Comparison of ENCODE assay signal across 24 mouse cellular contexts in the genomic region with DNA sequence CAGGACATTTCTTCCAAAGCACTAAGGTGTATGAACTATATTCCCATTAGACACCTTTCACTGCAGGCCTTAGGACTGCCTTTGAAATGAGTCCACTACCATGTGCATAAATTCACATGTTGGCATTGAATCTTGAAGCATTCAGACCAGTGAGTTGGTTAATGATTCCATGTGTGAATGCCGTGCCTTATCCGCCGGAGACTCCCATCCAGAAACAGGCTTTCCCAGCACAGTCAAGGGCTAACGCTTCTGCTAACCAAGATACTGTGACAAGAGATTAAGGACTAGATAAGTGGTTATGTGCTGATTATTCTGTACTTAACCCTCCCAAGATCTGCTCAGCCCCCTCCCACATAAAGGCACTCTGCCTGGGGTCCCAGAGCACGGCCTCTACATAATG.
DNase-seq lines count a peak whose midpoint lies in the region; ATAC-seq lines count a peak whose summit lies in the region.
"Had no signal": no experiment of that assay in that cellular context is flagged by ENCODE, and none has a peak within 500 bp of the region (broad histone marks: within the 10 kb centered on the region; RNA-seq: fewer than 3 reads in every experiment).

No protein-coding gene starts in this region.

- H3K9me3 ChIP-seq in embryonic facial prominence, embryonic 15.5 days (replicated peaks), result no peaks in the 10 kb centered on the region
- H3K9me3 ChIP-seq in embryonic facial prominence, embryonic 10.5 days, result no peaks in the 10 kb centered on the region
- no peaks in the 10 kb centered on the region for H3K9me3 ChIP-seq in kidney, embryonic 14.5 days (ENCODE audit: control insufficient read depth, low read length)
- H3K9me3 ChIP-seq in kidney, embryonic 16.5 days (ENCODE audit: low read length), result no peaks in the 10 kb centered on the region
- H3K9me3 ChIP-seq: embryonic facial prominence, embryonic 13.5 days; forebrain, embryonic 13.5 days; forebrain, embryonic 15.5 days; G1E had no signal

- no peak overlapping the region for H3K4me2 ChIP-seq in embryonic facial prominence, embryonic 15.5 days (replicated peaks)
- H3K4me2 ChIP-seq in kidney, embryonic 14.5 days (replicated peaks; ENCODE audit: low read depth, low read length), result no peak overlapping the region
- no peak overlapping the region for H3K4me2 ChIP-seq in kidney, embryonic 16.5 days (replicated peaks; ENCODE audit: low read depth, low read length)
- H3K4me2 ChIP-seq: embryonic facial prominence, embryonic 13.5 days; forebrain, embryonic 13.5 days; forebrain, embryonic 15.5 days had no signal

- no peak overlapping the region for H3K4me3 ChIP-seq in embryonic facial prominence, embryonic 15.5 days (replicated peaks)
- H3K4me3 ChIP-seq in embryonic facial prominence, embryonic 10.5 days, result no peak overlapping the region
- no peak overlapping the region for H3K4me3 ChIP-seq in kidney, embryonic 14.5 days (ENCODE audit: low read length)
- H3K4me3 ChIP-seq in kidney, embryonic 16.5 days (ENCODE audit: low read length), result no peak overlapping the region
- H3K4me3 ChIP-seq: embryonic facial prominence, embryonic 13.5 days; forebrain, embryonic 13.5 days; forebrain, embryonic 15.5 days had no signal

- 68% methylated on average over 5 of the region's 5 CpGs for WGBS in embryonic facial prominence, embryonic 15.5 days
- WGBS in embryonic facial prominence, embryonic 10.5 days, result 92% methylated on average over 5 of the region's 5 CpGs
- 66% methylated on average over 5 of the region's 5 CpGs for WGBS in kidney, embryonic 14.5 days
- WGBS in kidney, embryonic 16.5 days, result 74% methylated on average over 5 of the region's 5 CpGs

- H3K27me3 ChIP-seq in embryonic facial prominence, embryonic 15.5 days, result no peaks in the 10 kb centered on the region
- no peaks in the 10 kb centered on the region for H3K27me3 ChIP-seq in embryonic facial prominence, embryonic 10.5 days (replicated peaks; ENCODE audit: low read depth, poor library complexity, severe bottlenecking)
- H3K27me3 ChIP-seq in kidney, embryonic 14.5 days (ENCODE audit: control insufficient read depth, insufficient read depth, low read length), result no peaks in the 10 kb centered on the region
- no peaks in the 10 kb centered on the region for H3K27me3 ChIP-seq in kidney, embryonic 16.5 days (ENCODE audit: insufficient read depth, low read length)
- H3K27me3 ChIP-seq: CH12.LX; embryonic facial prominence, embryonic 13.5 days; forebrain, embryonic 13.5 days; forebrain, embryonic 15.5 days; Patski had no signal

- H3K9ac ChIP-seq in embryonic facial prominence, embryonic 15.5 days, result no peak overlapping the region
- H3K9ac ChIP-seq in kidney, embryonic 14.5 days (ENCODE audit: low read depth, low read length), result no peak overlapping the region
- H3K9ac ChIP-seq in kidney, embryonic 16.5 days (replicated peaks; ENCODE audit: low read length), result no peak overlapping the region
- H3K9ac ChIP-seq: embryonic facial prominence, embryonic 13.5 days; forebrain, embryonic 13.5 days; forebrain, embryonic 15.5 days; forebrain, postnatal 0 days had no signal

- H3K36me3 ChIP-seq in embryonic facial prominence, embryonic 15.5 days, result no peaks in the 10 kb centered on the region
- H3K36me3 ChIP-seq in embryonic facial prominence, embryonic 10.5 days (replicated peaks), result no peaks in the 10 kb centered on the region
- no peaks in the 10 kb centered on the region for H3K36me3 ChIP-seq in kidney, embryonic 14.5 days (ENCODE audit: control insufficient read depth, insufficient read depth, low read length)
- H3K36me3 ChIP-seq in kidney, embryonic 16.5 days (ENCODE audit: insufficient read depth, low read length), result no peaks in the 10 kb centered on the region
- H3K36me3 ChIP-seq: embryonic facial prominence, embryonic 13.5 days; forebrain, embryonic 15.5 days; G1E had no signal

- DNase-seq in embryonic facial prominence, embryonic 10.5 days (ENCODE audit: low spot score), result no peak
- no peak for DNase-seq in kidney, adult 11 months
- no peak for DNase-seq in kidney, postnatal 14 days
- DNase-seq: adrenal gland, adult 8-10 months; adrenal gland, postnatal 14 days; adrenal gland, postnatal 36 days; B cell, adult 2 months; cerebellum, adult 11-12 months; cerebellum, adult 2 months; cerebellum, adult 9-10 months; cerebellum, postnatal 10 days; cerebellum, postnatal 25 days; forebrain, postnatal 0 days had no signal

- no peak for ATAC-seq in embryonic facial prominence, embryonic 15.5 days (ENCODE audit: insufficient number of reproducible peaks, low FRiP score, low TSS enrichment, low read depth)
- peak; percentile 62; the same call in 1 of the 2 replicates for ATAC-seq in kidney, embryonic 14.5 days (ENCODE audit: low FRiP score, low TSS enrichment)
- ATAC-seq in kidney, embryonic 16.5 days (ENCODE audit: low FRiP score, low TSS enrichment), result peak; percentile 46; the same call in 1 of the 2 replicates
- ATAC-seq: activated CD4-positive, CD25-positive, alpha-beta regulatory T cell, adult 4 months; CD4-positive, CD25-positive, alpha-beta regulatory T cell, adult 4 months; forebrain, embryonic 13.5 days; forebrain, embryonic 15.5 days; forebrain, postnatal 0 days; Patski had no signal

- H3K27ac ChIP-seq in embryonic facial prominence, embryonic 15.5 days (replicated peaks), result 0 out of 2 replicates have a peak overlapping the region, but pooled peaks have one; percentile 18
- H3K27ac ChIP-seq in embryonic facial prominence, embryonic 10.5 days (replicated peaks), result no peak overlapping the region
- no peak overlapping the region for H3K27ac ChIP-seq in kidney, embryonic 14.5 days (ENCODE audit: low read depth, low read length)
- no peak overlapping the region for H3K27ac ChIP-seq in kidney, embryonic 16.5 days (ENCODE audit: low read length)
- H3K27ac ChIP-seq: embryonic facial prominence, embryonic 13.5 days; forebrain, embryonic 13.5 days; forebrain, embryonic 15.5 days had no signal

- H3K4me1 ChIP-seq in embryonic facial prominence, embryonic 15.5 days, result peaks cover 15% of the 10 kb centered on the region
- peaks cover 12% of the 10 kb centered on the region for H3K4me1 ChIP-seq in embryonic facial prominence, embryonic 10.5 days
- H3K4me1 ChIP-seq in kidney, embryonic 14.5 days (ENCODE audit: control insufficient read depth, insufficient read depth, low read length), result no peaks in the 10 kb centered on the region
- H3K4me1 ChIP-seq in kidney, embryonic 16.5 days (ENCODE audit: insufficient read depth, low read length), result peaks cover 3% of the 10 kb centered on the region; the same call in 1 of the 2 replicates
- H3K4me1 ChIP-seq: forebrain, embryonic 13.5 days; forebrain, embryonic 15.5 days had no signal
